ENCODE assay signal across 10 mouse cellular contexts in genomic region chr8:93907987-93908441, GRCm38 (mm10).
DNase-seq lines count a peak whose midpoint lies in the region; ATAC-seq and TF ChIP-seq lines count a peak whose summit lies in the region.
"Had no signal": no experiment of that assay in that cellular context is flagged by ENCODE, and none has a peak within 500 bp of the region (broad histone marks: within the 10 kb centered on the region; RNA-seq: fewer than 3 reads in every experiment).

No protein-coding gene starts in this region.

- no peak for TF ChIP-seq EP300 in stomach, postnatal 0 days (optimal IDR thresholded peaks at IDR 0.05)

- 0 out of 2 replicates have a peak overlapping the region, but pooled peaks have one; percentile 47 for H3K9ac ChIP-seq in heart, embryonic 12.5 days
- no peak overlapping the region for H3K9ac ChIP-seq in stomach, embryonic 15.5 days
- no peak overlapping the region for H3K9ac ChIP-seq in stomach, postnatal 0 days (ENCODE audit: low read length)
- H3K9ac ChIP-seq in hindbrain, embryonic 13.5 days, result peak overlapping the region; percentile 49

- no peaks in the 10 kb centered on the region for H3K9me3 ChIP-seq in heart, embryonic 12.5 days (replicated peaks)
- no peaks in the 10 kb centered on the region for H3K9me3 ChIP-seq in stomach, embryonic 15.5 days
- no peaks in the 10 kb centered on the region for H3K9me3 ChIP-seq in stomach, postnatal 0 days (ENCODE audit: control insufficient read depth, low read length)
- H3K9me3 ChIP-seq in hindbrain, embryonic 13.5 days, result no peaks in the 10 kb centered on the region
- H3K9me3 ChIP-seq: megakaryocyte, embryonic 14.5 days had no signal

- peaks cover 73% of the 10 kb centered on the region for H3K4me1 ChIP-seq in heart, embryonic 12.5 days (replicated peaks)
- peaks cover 27% of the 10 kb centered on the region for H3K4me1 ChIP-seq in stomach, embryonic 15.5 days
- 0 out of 2 replicates have a peak, but pooled peaks cover 3% of the 10 kb centered on the region for H3K4me1 ChIP-seq in stomach, postnatal 0 days (replicated peaks; ENCODE audit: control insufficient read depth, insufficient read depth)
- peaks cover 75% of the 10 kb centered on the region for H3K4me1 ChIP-seq in hindbrain, embryonic 13.5 days (replicated peaks)

- 0 out of 2 replicates have a peak, but pooled peaks have one; percentile 22 for ATAC-seq in heart, embryonic 12.5 days (ENCODE audit: insufficient number of reproducible peaks, low FRiP score)
- no peak for ATAC-seq in stomach, embryonic 15.5 days (ENCODE audit: insufficient read depth, low FRiP score, low read depth)
- ATAC-seq in stomach, postnatal 0 days (ENCODE audit: low FRiP score, low TSS enrichment), result no peak
- peak; percentile 43; the same call in 1 of the 2 replicates for ATAC-seq in hindbrain, embryonic 13.5 days (ENCODE audit: low FRiP score)

- H3K4me3 ChIP-seq in heart, embryonic 12.5 days, result no peak overlapping the region
- no peak overlapping the region for H3K4me3 ChIP-seq in stomach, embryonic 15.5 days (replicated peaks)
- H3K4me3 ChIP-seq in stomach, postnatal 0 days (ENCODE audit: low read depth, low read length), result no peak overlapping the region
- no peak overlapping the region for H3K4me3 ChIP-seq in hindbrain, embryonic 13.5 days
- H3K4me3 ChIP-seq: megakaryocyte, embryonic 14.5 days had no signal

- no peak for TF ChIP-seq CTCF in stomach, postnatal 0 days (IDR thresholded peaks at IDR 0.05; ENCODE audit: low read depth)

- peak overlapping the region; percentile 48 for H3K4me2 ChIP-seq in heart, embryonic 12.5 days
- no peak overlapping the region for H3K4me2 ChIP-seq in stomach, embryonic 15.5 days
- H3K4me2 ChIP-seq in stomach, postnatal 0 days (replicated peaks; ENCODE audit: low read depth), result no peak overlapping the region
- no peak overlapping the region for H3K4me2 ChIP-seq in hindbrain, embryonic 13.5 days

- H3K36me3 ChIP-seq in heart, embryonic 12.5 days, result no peaks in the 10 kb centered on the region
- H3K36me3 ChIP-seq in stomach, embryonic 15.5 days, result no peaks in the 10 kb centered on the region
- no peaks in the 10 kb centered on the region for H3K36me3 ChIP-seq in stomach, postnatal 0 days (ENCODE audit: control insufficient read depth, insufficient read depth, low read length)
- peaks cover 16% of the 10 kb centered on the region; the same call in 1 of the 2 replicates for H3K36me3 ChIP-seq in hindbrain, embryonic 13.5 days

- DNase-seq in heart, postnatal 36 days, result no peak
- DNase-seq in stomach, postnatal 0 days (ENCODE audit: low spot score), result no peak
- DNase-seq in spleen, adult 12 weeks (ENCODE audit: low spot score), result no peak
- DNase-seq in thymus, postnatal 14 days, result no peak
- no peak for DNase-seq in spleen, adult 18-20 months

- H3K27me3 ChIP-seq in heart, embryonic 12.5 days (replicated peaks), result no peaks in the 10 kb centered on the region
- H3K27me3 ChIP-seq in stomach, embryonic 15.5 days (replicated peaks), result no peaks in the 10 kb centered on the region
- no peaks in the 10 kb centered on the region for H3K27me3 ChIP-seq in stomach, postnatal 0 days (ENCODE audit: control insufficient read depth, insufficient read depth, low read length)
- H3K27me3 ChIP-seq in hindbrain, embryonic 13.5 days, result no peaks in the 10 kb centered on the region
- H3K27me3 ChIP-seq: CH12.LX had no signal

- 12% methylated on average over 5 of the region's 5 CpGs for WGBS in heart, embryonic 12.5 days
- 34% methylated on average over 5 of the region's 5 CpGs for WGBS in stomach, embryonic 15.5 days
- WGBS in stomach, postnatal 0 days, result 36% methylated on average over 5 of the region's 5 CpGs
- WGBS in hindbrain, embryonic 13.5 days, result 32% methylated on average over 5 of the region's 5 CpGs

- peak overlapping the region; percentile 98 for H3K27ac ChIP-seq in heart, embryonic 12.5 days (ENCODE audit: poor library complexity, severe bottlenecking)
- 0 out of 2 replicates have a peak overlapping the region, but pooled peaks have one; percentile 31 for H3K27ac ChIP-seq in stomach, embryonic 15.5 days
- H3K27ac ChIP-seq in stomach, postnatal 0 days (replicated peaks), result no peak overlapping the region
- H3K27ac ChIP-seq in hindbrain, embryonic 13.5 days, result peak overlapping the region; percentile 86

- intact Hi-C loops in heart, postnatal 36 days (cut with DNase I), result no loop called here

Comparison
In these comparisons a context has a peak if more than half of its experiments do, and no peak if none do; other contexts are left out.
1. ATAC-seq: peak in heart, embryonic 12.5 days (single experiment) and hindbrain, embryonic 13.5 days (single experiment); none in stomach, embryonic 15.5 days (single experiment) and stomach, postnatal 0 days (single experiment).
2. H3K9ac ChIP-seq: peak in heart, embryonic 12.5 days (single experiment) and hindbrain, embryonic 13.5 days (single experiment); none in stomach, embryonic 15.5 days (single experiment) and stomach, postnatal 0 days (single experiment).